Mouse (Mus musculus) CH12F3 (cell line): ENCODE data around the gene Ap1b1.

Experiments
- in situ Hi-C: fragments of 300-500 bp; cut with MboI; formaldehyde crosslinking; loops from 2 replicates; pipeline ENCODE4 v1.14.3; 2020; ENCODE audit warnings: low sequenced_read_pairs

Gene Ap1b1

DNA sequence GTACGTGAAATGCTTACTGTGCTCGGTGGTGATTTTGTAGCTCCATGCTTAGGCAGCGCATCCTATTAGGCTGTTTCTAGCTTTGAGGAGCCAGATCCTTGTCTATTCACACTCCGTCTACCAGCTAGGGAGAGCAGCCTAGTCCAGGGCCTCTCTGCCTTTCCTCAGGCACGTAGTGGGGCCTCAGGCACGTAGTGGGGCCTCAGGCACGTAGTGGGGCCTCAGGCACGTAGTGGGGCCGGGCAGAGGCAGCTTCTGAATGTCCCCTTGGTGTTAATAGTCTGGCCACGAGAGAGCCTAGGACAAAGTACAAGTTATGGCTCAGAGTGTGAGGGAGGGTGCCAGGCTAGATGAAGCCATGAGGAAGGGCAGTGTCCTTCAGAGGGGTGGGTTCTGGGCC lies 46.1 kb downstream of the Ap1b1 start:
- in situ Hi-C loops: no loop called here

DNA sequence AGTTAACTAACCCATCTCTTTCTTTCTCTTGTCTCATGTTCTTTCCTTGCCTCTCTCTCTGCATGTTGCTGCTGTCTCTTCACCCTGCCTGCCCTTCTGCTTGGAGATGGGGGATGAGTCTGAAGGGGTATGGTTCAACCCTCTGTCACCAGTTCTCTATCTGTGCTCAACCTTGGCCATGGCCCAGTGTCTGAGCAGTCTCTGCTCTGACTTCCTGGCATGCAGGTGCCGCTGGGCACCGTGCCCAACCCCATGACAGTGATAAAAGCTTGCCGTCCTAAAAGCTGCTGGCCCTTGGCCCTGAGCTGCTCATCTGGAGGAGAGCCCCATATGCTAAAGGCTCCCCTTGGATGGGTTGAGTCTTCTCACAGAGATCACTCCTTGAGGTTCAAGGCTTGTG lies 46.5 kb downstream of the Ap1b1 start:
- in situ Hi-C loops: no loop called here

DNA sequence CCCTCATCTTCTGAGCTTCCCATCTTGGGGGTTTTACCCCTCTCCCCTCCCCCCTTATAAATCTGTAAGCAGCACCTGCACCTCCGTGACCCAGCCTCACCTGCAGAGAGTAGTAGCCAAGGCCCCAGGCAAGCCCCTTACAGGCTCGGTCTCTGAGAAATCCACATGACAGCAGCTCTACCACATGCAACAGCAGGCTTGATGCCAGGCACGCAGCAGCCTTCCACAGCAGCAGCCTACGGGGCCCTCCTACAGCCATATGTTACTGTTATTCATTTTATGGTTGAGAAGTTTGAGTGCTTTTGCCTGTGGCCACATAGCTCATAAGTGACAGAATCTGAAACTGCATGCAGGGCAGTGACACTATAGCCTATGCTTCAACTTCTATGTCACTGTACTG lies 48.8 kb downstream of the Ap1b1 start:
- in situ Hi-C loops: no loop called here

DNA sequence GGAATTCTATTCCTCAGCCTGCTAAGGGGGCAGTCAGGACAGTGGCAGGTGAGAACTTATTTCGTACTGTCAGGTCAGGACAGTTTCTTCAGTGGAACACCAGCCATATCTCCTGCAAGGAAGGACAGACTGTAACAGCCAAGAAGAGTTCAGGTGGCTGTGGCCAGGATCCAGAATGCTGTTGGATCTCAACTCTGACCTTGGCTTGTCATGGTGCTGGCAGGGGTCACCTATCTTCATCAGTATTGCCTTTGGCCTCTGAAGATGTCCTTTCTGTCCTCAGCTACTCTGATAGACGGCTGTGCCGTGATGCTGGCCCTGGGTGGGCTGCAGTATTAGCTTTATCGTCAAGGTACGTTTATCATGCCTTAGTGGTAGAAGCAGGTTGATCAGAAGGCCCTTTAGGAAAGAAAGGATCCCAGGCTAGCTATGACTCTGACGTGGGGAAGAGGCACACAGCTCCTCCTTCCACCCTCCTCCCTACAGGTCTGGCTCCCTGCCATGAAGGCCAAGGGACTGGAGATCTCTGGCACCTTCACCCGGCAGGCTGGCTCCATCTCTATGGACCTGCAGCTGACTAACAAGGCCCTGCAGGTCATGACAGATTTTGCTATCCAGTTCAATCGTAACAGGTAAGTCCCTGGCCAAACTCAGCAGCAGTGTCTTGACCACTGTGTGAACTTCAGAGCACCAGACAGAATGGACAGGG lies 50.7 kb downstream of the Ap1b1 start:
- in situ Hi-C loops: no loop called here

DNA sequence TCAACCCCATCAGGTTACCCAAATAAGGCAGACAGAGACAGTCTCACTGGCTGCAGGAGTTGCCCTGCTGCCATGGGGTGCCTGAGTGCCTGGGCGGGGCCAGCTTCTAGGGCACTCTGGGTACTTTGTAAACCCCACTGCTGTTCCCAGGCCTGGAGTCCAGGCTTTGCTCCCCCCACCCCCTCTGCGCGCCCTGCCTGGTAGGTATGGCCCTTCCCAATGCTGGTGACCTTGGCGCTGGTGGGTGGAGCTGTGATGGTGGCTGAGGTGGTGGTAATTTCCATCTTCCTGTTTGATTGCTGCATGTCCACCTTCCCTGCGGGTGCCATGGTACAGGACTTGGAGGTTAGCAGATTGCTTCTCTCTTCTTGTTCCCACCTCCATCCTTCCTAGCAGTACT lies 54.0 kb downstream of the Ap1b1 start:
- in situ Hi-C loops: no loop called here

DNA sequence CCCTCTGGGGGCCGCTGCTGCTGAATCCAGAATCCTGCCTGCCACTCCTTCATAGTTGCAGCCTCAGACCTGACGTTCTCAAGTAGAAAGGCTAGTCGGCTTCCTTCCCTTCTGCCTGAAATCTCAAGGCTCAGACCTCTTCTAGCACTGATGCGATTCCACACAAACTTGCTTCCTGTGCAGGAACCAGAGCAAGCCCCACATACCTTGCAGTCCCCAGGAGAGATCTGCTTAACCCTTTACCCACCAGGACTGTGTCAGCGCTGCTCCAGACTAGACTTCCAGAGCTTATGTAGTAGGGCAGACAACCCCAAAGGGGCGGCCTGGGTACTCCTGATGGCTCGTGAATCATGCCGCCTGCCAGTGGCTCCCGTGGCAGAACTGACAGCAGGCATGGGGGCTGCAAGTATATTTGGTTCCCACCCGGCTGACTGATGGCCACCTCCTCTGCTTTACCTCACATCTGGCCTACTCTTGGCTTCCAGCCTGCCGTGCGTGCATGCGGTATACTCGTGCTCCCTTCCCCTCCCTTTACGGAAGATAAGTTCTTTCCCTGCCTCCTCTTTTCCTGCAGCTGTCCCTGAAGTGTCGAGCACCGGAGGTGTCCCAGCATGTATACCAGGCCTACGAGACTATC lies 54.6 kb downstream of the Ap1b1 start:
- in situ Hi-C loops: no loop called here

DNA sequence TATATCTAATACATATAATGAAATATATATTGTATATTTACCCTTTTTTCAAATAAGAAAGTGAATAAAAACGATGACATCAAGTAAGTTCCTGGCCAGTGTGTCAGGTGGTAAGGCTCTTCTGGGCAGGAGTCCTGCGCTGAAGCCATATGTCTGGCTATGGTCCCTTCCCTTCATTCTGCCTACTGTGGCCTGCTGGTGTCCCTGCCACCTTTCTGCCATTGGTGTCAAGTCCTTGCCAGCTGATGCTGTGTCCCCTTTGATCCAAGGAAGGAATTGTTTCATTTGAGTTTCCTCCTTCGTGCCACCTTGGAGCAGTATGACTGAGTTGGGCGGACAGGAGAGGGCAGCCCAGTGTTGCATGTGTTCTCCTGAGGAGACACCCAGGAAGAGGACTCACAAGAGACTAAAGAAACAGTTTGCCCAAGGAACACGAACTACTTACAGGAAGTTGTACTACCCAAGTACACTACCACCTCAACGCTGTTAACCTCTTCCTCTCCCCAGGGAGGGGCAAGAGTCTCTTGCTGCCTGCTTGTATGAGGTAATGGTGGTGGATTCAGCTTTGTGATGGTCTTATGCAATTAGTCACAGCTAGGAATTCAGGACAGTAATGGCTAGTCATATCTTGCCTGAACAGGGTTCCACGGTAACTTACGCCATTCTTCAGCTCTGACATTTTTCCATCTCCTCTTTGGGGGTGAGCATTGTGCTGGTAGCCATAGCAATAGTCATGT lies 56.2 kb downstream of the Ap1b1 start:
- in situ Hi-C loops: no loop called here

DNA sequence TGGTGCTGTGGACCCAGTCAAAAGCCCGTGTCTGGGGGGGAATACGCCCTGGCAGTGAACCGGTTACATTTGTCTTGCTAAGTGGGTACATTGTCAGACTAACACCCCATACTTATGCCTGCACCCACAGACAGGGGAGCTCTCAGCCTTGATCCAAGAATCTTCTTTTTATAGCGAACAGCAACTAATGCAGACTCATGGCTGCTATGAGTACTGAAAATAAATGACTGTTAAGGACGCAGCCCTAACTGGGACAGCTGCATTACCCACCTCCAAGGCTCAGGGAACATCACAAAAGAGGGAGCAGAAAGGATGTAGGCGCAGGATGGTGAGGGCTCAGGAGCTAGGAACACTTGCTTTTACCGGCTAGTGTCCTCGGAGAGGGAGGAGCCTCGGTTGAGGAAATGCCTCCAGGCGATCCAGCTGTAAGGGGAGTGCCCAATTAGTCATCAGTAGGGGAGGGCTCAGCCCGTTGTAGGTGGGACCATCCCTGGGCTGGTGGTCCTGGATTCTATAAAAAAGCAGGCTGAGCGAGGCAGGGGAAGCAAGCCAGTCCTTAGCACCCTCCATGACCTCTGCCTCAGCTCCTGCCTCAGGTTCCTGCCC lies 59.8 kb downstream of the Ap1b1 start:
- in situ Hi-C loops: no loop called here

DNA sequence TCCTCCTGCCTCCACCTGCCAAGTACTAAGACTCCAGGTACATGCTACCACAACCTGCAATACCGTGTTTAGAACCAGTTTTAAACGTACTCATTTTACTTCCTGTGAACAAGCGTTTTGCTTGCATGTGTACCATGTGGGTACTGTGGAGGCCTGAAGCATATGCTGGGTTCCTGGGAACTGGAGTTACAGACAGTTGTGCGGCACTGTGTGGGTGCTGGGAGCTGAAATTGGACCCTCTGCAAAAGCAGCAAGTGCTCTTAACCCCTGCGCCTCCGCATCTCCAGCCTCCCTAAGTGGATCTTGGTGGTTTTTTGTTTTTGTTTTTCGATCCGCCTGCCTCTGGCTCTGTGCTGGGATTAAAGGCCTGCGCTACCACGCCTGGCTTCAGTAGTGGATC lies 65.0 kb downstream of the Ap1b1 start:
- in situ Hi-C loops: no loop called here

DNA sequence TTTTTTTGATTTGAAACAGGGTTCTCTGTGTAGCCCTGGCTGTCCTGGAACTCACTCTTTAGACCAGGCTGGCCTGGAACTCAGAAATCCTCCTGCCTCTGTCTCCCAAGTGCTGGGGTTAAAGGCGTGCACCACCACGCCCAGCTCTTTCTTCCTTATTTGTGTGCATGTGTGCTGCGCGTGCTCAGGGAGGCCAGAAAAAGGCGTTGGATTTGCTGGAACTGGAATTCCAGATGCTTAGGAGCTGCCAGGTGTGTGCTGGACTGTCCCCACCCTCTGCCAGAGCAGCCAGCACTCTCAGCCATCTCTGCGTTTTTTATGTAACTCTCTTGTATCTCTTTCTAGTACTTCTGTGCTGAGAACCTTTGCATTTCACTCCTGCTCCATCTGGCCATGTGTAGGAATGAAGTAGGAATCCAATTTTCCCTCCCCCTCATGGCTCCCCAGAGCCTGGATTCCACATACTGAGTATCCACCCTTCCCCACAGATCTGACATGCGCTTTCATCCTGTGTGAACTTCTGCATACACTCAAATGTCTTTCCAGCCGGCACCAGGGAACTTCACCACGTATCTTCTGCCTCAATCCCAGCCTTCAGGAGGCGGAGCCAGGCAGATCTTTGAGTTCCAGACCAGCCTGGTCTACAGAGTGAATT lies 65.7 kb downstream of the Ap1b1 start:
- in situ Hi-C loops: no loop called here

DNA sequence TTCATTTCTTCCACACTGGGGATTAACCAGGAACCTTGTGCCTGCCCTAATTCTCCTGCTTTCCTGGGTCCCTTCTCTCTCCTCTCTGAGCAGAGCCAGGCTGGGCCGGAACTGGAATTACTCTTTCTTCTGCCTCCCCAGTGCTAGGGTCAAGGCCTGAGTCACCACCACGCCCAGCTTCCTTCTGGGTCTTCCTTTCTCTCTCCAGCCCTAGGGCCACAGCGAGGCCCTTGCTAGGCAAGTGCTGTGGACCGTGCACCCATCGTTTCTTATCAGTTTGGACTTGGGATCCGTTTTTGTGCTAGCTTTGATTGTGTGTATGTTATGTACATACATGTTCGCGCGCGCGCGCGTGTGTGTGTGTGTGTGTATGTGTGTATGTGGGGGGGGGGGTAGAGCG lies 67.5 kb downstream of the Ap1b1 start:
- in situ Hi-C loops: no loop called here

DNA sequence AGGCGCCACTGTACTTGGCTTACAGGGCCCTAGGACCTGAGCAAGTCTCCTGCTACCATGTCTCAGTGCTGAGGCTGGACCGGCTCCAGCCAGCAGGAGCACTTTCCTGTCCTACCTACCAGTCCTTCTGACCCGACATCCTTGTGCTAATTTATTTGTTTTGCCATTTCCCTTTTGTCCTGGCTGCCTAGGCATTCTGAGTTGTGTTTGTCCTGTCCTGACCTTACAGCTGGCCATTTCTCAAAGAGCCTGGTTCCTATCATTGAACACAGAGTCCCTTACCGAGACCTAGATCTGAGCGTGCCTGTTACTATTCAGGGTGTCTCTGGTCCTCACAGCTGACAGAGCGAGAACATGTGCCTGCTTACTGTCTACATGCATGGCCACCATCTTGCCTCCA lies 68.2 kb downstream of the Ap1b1 start:
- in situ Hi-C loops: no loop called here

DNA sequence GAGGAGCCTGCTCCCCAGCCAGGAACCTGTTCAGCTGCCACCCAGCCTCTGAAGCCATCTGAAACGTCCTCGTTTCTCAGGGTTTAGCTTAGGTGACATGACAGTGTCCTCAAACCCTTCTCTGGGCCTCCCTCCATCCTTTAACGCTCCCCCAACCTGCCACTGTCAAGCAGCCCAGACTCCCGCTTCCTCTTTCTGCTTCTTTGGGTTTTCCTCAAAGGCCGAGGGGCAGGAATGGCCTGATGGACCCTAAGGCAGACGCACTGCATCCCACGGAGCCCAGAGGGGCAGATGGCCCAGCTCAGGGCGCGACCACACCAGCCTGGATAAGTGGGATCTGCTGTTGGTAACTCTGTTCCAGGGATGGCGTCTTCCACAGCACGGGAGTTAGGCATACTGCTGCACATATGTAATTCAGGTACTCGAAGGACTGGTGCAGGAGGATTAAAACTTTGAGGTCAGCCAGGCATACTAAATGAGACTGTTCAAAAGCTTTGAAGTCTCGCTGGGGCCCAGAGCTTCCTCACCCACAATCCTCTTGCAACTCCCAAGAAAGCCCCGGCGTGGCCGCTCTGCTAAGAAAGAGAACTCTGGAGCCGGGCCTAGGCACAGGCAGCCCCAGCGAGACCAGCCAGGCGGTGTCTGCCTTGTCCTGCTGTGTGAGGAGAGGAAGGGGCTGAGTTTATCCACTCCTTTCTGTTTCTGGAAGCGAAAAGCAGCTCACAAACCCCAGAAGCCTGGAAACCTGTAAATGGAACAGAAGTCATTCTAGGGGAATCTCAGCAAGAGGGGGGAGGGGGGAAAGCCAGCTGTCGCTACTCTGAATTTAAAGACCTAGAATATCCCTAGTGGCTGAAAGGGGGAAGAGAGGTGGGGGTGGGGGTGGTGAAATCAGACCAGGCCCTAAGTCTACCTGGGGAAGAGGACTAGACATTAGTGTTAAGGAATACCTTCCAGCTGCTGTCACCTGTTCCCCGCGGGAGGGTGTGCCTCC lies 69.6 kb downstream of the Ap1b1 start:
- in situ Hi-C loops: no loop called here

DNA sequence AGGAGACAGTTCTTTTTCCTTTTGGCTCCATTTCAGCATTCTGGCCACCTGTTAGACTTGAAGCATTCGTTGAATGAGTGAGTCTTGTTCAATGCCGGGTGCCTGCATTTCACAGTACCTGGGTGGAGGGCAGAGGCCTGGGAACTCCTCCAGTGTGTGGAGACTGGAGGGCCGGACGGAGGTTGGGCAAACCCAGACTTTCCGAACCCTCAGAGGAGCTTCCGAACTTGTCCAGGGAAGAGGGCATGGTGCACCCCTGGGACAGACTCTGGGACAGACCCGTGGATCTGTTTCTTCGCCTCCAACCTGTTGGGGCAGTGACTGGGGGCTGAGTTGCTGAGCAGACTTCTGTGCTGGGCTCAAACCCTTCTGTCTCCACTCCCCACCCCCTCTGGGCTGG lies 70.4 kb downstream of the Ap1b1 start:
- in situ Hi-C loops: no loop called here

DNA sequence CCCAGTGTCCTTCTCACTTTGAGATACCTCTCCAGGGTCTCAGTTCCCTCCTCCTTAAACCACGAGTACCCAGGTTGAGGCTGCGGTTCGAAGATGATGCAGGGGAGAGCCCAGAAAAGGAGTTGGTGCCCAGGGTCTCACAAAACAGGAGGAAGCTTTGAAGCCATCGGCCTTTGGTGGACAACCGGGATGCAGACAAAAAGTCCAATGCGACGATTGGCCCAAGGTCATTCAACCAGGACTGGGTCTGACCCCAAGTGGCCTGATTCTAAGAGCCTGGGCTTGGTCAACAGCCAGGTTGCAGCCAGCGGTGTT lies 70.9 kb downstream of the Ap1b1 start:
- in situ Hi-C loops: no loop called here

DNA sequence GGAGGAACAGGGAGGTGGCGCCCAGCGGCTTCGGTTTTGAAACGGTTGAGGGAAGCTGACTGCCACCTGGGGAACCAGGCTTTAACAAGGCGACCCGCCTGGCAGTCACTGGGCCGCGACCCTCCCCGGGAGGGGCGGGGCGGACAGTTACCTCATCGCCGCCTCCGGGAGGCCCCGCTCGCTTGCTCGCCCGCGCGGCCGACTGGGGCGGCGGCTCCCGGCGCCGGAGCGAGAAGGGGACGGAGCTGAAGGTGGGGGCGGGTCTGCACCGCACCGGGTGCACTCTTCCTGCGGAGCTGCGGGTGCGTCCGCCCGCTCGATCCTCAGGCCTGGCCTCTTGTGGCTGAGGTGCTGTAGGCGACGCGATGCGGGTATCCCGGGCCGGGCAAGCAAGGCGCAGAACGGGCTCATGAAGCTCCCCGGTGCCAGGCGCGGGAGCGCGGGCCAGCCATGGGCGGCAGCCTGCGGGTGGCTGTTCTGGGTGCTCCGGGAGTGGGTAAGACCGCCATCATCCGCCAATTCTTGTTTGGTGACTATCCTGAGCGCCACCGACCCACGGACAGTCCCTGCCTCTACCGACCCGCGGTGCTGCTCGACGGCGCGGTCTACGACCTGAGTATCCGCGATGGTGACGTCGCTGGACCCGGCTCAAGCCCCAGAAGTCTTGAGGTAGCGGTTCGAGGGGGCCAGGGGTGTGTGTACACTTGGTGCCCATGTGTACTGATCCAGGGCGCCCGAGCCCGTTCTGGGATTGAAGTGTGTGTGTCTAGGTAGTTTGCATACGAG lies 71.4 kb downstream of the Ap1b1 start, which contains the start of gene Rasl10a:
Gene Rasl10a, plus strand, starts transcription at position 273 of the 786 bp plus-strand sequence.
- in situ Hi-C loops: no loop called here

DNA sequence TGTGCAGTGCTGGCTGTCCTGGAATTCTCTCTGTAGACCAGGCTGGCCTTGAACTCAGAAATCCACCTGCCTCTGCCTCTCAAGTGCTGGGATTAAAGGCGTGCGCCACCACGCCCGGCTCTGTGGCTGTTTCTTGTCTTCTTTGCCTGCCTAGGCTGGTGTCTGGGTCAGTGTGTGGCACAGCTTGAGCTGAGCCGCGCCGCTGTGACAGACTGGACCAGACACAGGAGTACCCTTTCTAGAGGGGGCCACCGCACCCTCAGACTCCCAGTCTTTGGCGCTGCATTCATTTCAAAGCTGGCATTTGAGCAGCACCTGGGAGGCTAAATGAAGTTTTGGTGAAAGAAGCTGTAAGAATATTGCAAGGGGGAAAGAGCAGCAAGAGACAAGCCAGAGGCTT lies 72.2 kb downstream of the Ap1b1 start:
- in situ Hi-C loops: no loop called here

DNA sequence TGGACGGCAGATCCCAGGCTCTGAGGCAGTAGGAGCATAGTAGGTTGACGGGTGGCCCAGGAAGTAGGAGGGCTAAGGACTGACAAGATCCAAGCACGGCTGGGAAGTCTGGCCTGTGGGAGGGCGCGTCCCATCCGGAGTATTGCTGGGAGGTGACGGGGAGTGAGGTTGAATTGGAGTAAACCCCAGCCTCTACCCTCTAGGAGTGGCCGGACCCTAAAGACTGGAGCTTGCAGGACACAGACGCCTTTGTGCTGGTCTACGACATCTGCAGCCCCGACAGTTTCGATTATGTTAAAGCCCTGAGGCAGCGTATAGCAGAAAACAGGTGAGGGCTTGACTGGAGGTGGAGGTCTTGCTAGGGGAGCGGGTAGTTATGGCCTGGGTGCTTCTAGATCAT lies 72.6 kb downstream of the Ap1b1 start:
- in situ Hi-C loops: no loop called here

DNA sequence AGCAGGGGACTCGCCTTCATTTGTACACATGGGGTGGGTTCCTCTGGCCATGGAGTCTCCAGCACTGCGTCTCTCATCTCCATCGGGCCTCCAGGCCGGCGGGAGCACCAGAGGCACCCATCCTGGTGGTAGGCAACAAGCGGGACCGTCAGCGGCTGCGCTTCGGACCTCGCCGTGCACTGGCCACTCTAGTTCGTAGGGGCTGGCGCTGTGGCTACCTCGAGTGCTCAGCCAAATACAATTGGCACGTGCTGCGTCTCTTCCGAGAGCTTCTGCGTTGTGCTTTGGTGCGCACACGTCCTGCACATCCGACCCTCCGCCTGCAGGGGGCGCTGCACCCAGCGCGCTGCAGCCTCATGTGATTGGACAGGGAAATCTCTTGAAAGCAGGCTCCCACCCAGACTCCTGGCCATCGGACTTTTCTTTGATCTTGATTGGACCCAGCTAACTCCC lies 73.1 kb downstream of the Ap1b1 start:
- in situ Hi-C loops: no loop called here
